Mouse (Mus musculus) c-Kit-negative CD71-positive TER-119-positive erythroid progenitor cells, embryonic 14.5 days (primary cell): ENCODE data around the gene Gapdh.
"Not testable (repeated sequence)": the region's sequence is repeated elsewhere in the genome, so short reads cannot be mapped to it uniquely, and the experiment has no call there.

Experiments used
- DNase-seq: peaks from one replicate; pipeline ENCODE4 v3.0.0-alpha.2; 2013; ENCODE audit warnings: low read depth, low spot score

Gapdh gene

DNA sequence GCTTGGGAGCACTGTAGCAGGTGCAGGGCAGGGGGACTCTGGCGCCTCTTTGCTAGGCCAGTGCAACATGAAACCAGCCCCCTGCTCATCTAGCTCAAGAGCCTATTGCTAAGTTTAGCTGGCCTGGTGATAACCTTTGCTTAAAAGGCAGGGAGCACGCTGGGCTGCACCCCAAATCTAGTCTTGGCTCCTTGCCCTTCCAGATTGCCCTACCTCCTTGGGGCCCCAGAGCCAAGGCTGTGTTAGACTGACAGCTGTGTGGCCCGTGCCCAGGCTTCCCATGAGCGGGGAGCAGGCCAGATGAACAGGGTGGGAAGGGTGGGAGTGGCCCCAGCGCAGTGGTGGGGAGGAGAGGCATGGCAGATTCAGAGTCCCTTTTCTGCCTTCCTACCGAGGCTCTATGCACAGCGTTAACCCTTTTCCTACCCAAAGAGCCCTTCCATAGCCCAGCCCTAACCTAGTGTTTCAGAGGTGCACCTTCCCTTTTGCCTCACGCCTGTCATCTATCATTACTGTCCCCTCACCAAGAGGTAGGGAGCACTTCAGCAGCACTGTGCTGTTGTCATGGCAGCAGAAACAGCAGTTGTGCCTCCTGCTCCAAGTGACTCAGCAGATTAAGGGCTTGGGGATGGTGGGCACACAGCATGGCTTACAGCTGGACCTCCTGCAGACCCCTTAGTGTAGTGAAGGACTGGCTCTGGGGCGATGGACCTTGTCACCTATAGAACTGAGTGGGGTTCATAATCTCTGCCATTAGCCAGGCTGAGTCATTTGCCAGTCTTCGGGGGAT is 789 bp upstream of the Gapdh start:
- no peak for DNase-seq

DNA sequence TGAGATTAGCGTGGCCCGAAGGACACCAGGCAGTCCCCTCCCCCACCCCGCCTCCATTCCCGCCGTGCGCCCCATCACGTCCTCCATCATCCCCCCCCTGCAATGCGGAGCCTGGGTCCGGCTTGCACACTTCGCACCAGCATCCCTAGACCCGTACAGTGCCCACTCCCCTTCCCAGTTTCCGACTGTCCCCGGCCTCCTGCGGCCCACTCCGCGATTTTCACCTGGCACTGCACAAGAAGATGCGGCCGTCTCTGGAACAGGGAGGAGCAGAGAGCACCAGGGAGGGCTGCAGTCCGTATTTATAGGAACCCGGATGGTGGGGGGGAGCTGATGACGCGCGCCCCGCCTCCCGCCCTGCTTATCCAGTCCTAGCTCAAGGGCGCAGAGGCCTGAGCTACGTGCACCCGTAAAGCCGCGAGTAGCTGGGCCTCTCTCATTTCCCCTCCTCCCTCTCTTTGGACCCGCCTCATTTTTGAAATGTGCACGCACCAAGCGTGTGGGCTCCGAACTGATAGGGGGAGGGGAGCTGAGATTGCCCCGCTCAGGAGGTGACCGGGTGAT is 857 bp downstream of the Gapdh start:
- peak; percentile 62 for DNase-seq

DNA sequence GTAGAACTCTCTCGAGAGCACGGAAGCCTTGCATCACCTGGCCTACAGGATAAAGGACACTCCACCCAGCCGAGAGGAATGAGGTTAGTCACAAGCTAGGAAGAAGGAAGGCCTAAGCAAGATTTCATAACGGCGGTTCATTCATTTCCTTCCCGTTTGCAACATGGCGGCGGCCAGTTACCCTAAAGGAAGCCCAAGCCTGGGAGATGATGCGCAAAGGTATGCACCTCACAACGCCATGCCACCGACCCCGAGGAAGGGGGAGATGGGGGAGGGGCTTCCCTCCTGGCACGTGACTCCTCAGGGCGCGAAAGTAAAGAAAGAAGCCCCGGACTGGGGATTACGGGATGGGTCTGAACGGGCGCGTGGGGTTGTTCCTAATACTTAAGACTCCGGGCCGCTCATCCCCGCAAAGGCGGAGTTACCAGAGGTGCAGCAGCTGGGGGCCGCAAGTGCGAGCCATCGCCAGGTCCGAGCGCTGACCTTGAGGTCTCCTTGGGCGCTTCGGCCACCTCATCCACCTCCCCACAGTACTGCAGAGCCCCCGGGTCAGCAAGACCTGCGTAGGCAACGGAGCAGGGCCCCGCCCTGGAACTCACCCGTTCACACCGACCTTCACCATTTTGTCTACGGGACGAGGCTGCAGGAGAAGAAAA is 1.5 kb downstream of the Gapdh start:
- DNase-seq, result no peak

DNA sequence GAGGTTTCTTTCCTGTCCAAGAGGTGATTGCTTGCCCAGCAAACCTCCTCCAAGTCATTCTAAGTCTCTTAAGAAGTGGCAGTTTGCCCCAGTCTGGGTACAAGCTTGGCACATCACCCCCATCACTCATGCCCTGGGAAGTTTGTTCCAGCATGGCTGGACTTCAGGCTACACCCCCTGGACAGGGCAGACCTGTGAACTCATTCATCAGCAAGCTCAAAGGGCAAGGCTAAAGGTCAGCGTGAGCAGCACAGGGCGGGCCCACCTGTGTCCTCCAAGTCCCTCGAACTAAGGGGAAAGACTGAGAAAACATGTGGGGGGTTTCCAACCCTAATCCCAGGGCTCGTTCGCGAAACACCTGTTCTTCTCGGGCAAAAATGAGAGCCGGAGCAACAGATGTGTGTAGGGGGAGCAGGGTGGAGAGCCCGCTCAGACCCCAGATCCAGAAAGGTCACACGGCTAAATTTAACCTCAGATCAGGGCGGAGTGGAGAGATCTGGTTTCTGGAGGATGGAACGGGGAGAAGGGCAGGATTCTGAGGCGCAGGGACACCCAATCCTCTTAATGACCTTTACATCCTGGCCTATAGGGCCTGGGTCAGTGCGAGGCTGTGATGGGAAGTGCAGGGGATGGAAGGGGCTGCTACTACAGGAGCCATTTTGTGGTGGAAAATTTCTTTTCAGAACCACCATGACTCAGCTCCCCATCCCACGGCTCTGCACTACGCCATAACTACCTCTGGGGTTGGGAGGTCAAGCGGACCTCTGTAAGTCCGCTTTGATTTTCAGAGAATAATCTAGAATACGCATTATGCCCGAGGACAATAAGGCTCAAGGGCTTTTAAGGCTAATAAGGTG is 2.2 kb downstream of the Gapdh start:
- DNase-seq, result no peak

DNA sequence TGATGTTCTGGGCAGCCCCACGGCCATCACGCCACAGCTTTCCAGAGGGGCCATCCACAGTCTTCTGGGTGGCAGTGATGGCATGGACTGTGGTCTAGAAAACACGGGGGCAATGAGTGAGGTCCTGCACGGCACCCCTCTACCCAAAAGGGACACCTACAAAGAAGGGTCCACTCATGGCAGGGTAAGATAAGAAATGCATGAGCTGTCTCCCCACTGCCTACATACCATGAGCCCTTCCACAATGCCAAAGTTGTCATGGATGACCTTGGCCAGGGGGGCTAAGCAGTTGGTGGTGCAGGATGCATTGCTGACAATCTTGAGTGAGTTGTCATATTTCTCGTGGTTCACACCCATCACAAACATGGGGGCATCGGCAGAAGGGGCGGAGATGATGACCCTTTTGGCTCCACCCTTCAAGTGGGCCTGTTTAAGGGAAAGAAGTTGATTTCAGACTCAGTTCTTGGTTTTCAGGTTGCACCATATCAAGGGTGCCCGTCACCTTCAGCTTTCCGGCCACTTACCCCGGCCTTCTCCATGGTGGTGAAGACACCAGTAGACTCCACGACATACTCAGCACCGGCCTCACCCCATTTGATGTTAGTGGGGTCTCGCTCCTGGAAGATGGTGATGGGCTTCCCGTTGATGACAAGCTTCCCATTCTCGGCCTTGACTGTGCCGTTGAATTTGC is 3.5 kb downstream of the Gapdh start:
- DNase-seq, result not testable (repeated sequence)

DNA sequence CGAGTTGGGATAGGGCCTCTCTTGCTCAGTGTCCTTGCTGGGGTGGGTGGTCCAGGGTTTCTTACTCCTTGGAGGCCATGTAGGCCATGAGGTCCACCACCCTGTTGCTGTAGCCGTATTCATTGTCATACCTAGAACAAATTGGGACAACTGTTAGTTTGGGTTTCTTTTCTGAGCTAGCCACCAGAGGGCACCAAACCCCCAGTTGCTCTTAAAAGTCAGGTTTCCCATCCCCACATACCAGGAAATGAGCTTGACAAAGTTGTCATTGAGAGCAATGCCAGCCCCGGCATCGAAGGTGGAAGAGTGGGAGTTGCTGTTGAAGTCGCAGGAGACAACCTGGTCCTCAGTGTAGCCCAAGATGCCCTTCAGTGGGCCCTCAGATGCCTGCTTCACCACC is 4.3 kb downstream of the Gapdh start:
- DNase-seq, result not testable (repeated sequence)

DNA sequence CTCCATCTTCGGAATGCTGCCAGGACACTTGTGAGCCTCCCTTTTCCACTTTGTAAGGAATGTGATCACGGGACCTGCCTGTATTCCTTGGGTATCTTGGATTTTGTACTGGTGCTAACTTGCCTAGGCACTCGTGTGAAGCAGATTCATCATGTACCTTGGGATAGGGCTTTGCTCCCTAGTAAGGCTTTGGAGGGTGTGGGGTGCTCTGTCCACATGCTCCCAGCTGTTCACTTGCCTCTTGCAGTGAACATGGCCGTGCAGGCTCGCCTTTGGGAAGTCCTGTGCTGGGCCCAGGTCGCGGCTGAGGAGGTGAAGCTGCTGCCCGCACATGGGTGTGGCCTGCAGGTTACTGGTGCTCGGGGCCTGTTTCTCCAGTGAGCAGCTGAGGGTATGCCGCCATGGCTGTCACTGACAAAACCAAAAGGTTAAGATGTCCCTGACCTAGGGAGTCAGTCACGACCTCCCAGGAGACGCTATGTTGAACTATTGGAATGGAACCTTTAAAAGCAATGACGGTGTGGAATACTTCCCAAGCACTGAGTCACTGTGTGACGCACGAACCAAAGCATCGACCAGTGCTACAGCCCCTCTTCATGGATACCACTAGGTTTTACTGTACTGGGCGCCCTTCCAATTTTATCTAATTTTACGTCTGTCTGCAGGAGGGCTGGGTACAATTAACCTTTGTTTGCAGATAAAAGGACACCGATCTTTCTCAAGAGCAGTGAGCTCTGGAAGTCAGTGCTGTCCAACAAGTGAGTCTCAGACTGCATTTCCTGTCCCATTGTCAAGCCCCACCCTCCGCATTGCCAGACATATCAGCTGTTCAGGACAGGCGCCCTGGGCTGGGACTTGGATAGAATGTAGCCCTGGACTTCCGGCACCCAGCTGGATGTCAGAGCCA is 5.2 kb downstream of the Gapdh start:
- DNase-seq, result no peak

DNA sequence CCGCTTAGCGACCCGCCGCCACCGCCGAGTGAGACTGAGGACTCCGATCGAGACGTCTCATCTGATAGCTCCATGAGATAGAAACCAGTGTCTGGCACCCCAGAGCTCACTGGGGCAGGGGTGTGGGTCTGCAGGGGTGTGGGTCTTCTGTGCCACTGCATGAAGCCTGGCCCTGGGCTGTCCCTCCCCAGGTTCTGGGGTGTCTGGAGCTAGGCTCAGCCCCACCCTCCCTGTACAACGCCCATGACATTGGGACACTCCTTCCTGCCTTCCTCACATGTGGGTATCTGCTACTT is 5.8 kb downstream of the Gapdh start:
- DNase-seq, result no peak

DNA sequence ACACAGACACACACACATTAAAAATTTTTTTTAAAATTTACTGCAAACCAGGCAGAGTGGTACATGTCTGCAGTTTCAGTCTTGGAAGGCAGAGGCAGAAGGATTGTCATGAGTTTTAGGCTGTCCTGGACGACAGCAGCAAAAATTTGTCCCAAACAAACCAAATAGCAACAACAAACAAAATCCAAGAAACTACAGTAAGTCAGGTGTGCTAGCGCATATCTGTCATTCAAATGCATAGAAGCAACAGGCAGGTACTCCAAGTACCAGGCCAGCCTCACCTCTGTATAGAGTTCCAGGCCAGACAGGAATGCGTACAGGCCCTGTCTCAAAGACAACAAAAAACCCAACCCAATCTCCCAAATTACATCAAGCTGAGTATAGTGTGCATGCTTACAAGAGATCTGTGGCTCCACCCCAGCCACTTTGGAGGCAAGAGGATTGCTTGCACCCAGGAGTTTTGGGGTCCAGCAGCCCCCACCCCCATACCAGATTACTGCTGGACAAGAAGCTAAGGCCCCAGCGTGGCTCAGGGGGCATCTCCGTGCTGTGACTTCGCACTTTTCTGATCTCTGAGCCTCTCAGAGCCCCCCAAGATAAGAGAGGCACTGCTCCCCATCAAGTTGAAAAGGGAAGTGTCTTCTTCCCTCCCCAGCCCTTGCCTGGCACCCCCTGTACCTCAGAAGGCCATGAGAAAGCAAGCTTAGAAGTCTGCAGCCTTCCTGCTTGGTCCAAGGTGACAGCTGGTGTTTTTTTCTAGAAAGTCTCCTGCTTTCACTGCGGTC is 6.3 kb downstream of the Gapdh start:
- no peak for DNase-seq

DNA sequence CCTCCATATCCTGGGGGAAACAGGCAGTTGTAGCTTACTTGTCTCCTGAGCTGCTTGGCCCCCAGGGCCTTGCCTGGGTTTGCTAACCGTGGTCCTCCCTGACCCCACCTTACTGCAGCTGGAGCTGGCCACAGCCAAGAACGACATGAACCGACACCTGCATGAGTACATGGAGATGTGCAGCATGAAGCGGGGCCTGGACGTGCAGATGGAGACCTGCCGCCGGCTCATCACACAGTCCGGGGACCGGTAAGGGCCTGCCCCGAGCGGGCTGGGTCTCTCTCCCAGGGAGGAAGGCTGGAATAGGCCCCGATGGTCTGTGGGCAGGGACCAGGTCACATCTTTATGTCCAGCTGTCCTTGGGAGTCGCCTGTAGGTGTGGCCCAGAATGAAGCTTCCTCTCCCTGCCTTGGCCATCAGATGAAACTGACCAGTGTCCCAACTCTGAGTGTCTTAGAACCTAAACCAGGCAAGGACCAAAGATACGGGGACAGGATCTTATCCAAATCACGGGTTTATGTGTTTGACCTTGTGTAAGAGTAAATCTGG is 7.2 kb downstream of the Gapdh start:
- DNase-seq, result no peak

DNA sequence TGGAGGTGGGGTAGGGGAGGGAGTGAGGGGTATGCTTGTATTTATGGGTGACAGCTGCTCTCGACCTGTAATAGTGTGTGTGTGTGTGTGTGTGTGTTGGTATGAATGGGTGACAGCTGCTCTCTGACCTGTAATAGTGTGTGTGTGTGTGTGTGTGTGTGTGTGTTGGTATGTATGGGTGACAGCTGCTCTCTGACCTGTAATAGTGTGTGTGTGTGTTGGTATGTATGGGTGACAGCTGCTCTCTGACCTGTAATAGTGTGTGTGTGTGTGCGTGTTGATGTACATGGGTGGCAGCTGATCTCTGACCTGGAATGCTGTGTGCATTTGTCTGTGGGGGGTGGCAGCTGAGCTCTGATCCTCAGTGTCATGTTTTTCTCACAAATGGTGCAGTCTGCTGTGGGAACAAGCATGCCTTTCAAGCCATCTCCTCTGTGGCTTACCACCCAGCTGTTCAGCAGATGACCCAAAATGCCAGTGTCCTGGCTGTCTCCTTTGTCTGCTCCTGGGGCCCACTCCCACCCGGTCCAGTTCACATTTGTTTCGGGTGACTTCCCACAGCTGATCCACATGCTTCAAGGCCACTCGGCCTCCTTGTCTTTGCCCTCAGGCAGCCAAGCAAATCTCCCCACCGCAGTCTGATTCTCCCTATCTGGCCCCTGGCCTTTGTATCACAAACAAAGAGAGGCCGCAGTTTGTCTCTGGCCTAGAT is 9.2 kb downstream of the Gapdh start:
- DNase-seq, result no peak

DNA sequence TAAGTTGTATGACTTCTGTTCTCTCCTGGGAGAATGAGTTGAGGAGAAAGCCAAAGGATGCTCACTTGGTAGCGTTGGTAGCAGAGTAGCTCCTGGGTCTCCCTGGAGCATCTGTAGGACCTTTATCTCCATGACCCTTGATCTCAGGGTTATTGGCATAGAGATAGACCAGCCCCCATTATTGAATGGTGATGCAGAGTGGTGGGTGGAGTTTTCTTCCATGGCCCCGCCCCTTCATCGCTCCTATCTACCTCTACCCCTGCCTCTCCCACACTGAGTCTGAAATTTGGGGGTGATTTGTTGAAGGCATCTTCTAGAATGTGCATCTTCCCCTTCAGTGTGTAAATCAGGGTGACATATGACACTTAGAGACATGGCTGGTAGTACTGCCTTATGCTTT is 9.8 kb downstream of the Gapdh start:
- DNase-seq, result no peak

DNA sequence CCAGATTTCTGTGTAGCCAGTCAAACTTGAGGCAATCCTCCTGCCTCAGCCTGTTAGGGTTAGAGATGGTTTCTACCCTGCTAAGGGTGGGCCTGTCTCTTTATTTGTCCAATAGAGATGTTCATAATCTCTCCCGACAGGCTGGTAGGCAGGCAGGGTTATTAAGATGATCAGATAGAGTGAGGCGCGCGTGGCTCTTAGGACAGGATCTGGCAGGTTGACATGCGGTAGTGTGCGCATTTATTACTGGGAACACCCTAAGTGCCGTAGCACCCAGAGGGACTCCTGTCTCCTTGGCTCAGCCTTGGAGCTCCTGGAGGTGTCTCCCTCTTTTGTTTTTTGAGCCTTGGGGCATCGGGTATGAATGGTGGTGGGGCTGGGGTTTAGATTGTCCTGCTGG is 11.0 kb downstream of the Gapdh start:
- DNase-seq, result no peak

DNA sequence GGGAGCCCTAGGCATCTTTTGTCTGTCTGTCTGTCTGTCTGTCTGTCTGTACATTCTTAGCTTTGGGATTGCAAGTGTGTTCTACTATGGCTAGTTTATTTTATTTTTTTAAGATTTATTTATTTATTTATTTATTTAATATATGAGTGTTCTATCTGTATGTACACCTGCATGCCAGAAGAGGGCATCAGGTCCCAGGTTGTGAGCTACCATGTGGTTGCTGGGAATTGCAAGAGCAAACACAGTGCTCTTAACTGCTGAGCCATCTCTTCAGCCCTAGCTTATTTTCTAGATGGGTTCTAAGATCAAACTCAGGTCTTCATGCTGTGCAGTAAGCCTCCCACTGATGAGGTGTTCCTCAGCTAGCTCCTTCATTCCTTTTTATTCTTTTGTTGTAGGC is 11.7 kb downstream of the Gapdh start:
- DNase-seq, result no peak

DNA sequence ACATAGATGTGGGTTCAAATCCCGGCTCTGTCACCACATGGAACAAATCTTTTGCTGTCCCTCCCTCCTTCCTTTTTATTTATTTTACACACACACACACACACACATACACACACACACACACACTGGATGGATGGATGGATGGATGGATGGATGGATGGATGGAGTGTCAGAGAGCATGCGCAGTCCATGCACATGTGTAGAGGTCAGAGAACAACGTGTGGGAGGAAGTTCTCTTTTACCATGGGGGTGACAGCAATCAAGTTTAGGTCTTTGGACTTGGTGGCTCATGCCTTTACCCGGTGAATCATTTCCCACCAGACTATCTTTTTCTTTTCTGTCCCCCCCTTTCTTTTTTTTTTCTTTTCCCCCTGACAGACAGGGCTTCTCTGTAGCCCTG is 12.6 kb downstream of the Gapdh start:
- DNase-seq, result no peak

DNA sequence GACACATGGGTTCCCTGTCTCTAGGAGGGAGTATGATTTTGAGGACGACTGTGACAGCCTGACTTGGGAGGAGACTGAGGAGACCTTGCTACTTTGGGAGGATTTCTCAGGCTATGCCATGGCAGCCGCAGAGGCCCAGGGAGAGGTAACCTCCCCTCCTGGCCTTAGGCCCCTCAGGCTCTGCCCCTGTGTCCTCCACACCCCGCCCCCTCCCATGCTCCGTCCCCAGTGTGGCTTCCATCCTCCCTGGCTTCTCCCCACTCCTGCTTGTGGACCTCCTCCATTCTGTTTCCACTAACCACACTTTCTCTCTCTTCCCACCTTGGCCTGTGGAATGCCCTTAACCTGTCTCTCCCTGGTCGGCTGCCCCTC is 13.3 kb downstream of the Gapdh start:
- DNase-seq, result no peak

DNA sequence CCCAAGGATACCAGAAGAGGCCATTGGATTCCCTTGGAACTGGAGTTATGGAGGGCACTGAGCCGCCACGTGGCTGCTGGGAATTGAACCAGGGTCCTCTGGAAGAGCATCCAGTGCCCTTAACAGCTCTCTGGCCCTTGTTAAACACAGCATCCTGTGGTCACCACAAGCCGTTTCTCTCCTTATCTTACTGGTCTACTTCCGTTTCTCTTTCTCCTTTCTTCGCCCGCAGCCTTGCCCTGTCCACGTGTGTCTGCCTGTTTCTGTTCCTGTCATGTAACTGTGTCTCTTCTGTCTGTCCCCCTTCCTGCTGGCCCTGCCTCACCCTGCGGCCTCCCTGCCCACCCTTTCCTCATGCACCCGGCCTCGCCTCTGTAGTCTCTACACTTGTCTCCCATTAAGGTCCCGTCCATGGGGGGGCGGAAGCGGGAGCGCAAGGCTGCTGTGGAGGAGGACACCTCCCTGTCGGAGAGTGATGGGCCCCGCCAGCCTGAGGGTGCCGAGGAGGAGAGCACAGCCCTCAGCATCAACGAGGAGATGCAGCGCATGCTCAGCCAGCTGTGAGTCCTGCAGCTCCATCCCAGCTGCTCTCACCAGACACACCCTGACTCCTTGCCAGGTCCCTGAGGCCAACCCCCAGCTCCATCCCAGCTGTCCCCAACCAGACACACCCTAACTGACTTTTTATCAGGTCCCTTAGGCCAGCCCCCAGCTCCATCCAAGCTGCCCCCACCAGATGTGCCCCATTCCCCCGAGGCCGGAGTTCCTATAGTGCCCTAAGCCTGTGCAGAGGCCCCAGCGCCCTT is 13.9 kb downstream of the Gapdh start:
- DNase-seq, result no peak

DNA sequence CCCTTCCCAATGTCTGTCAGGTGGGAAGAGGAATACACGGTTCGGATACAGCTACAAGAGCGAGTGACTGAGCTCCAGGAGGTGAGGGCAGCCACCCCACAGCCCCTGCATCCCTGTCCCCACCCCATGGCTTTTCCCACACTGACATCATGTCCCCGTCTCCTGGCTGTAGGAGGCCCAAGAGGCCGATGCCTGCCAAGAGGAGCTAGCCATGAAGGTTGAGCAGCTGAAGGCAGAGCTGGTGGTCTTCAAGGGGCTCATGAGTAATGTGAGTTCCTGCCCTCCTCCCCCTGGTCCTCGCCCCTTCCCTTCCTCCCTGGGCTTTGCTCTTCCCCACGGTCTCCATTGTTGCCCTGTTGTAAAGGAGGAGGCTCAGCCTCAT is 16.7 kb downstream of the Gapdh start:
- DNase-seq, result no peak
